Mouse (Mus musculus) midbrain, embryonic 14.5 days (tissue): ENCODE results near the gene Gm5426. TPM values are rescaled to one million over a fixed set of nuclear protein-coding genes. Genes with fewer than 3 reads are reported as not detected.

ENCODE experiments used
- ATAC-seq: fragments of 200-750 bp; cut with Nextera tagmentation; 2 replicates; pipeline ENCODE4 v1.8.0; 2017; ENCODE audit warnings: moderate number of reproducible peaks, moderate library complexity; ENCODE audit not compliant: low FRiP score, low TSS enrichment
- DNase-seq: peaks from one replicate; pipeline ENCODE4 v3.0.0-alpha.2; 2015
- H3K27ac ChIP-seq: fragments of 300-500 bp; sonication (generic); replicated peaks from 2 replicates; pipeline ENCODE4 v1.5.1; 2014; ENCODE audit warnings: mild to moderate bottlenecking, low read depth, low read length, moderate library complexity
- H3K27me3 ChIP-seq: fragments of 300-500 bp; sonication (generic); 2 replicates; pipeline ENCODE4 v1.6.1; 2014; ENCODE audit warnings: low read length, control low read depth, mixed read lengths; ENCODE audit not compliant: control insufficient read depth, insufficient read depth
- H3K36me3 ChIP-seq: fragments of 300-500 bp; sonication (generic); 2 replicates; pipeline ENCODE4 v1.6.1; 2014; ENCODE audit warnings: low read length, control low read depth; ENCODE audit not compliant: control insufficient read depth, insufficient read depth
- H3K4me1 ChIP-seq: fragments of 300-500 bp; sonication (generic); 2 replicates; pipeline ENCODE4 v1.6.1; 2014; ENCODE audit warnings: mild to moderate bottlenecking, antibody characterized with exemption, low read length, control low read depth; ENCODE audit not compliant: control insufficient read depth, insufficient read depth
- H3K4me2 ChIP-seq: fragments of 300-500 bp; sonication (generic); 2 replicates; pipeline ENCODE4 v1.6.1; 2014; ENCODE audit warnings: mild to moderate bottlenecking, low read length, moderate library complexity
- H3K4me3 ChIP-seq: fragments of 300-500 bp; sonication (generic); replicated peaks from 2 replicates; pipeline ENCODE4 v1.5.1; 2014; ENCODE audit warnings: low read depth, low read length
- H3K9ac ChIP-seq: fragments of 300-500 bp; sonication (generic); replicated peaks from 2 replicates; pipeline ENCODE4 v1.6.1; 2014; ENCODE audit warnings: mild to moderate bottlenecking, low read length, moderate library complexity
- H3K9me3 ChIP-seq: fragments of 300-500 bp; sonication (generic); 2 replicates; pipeline ENCODE4 v1.6.1; 2016; ENCODE audit warnings: low read length, control low read depth, mixed read lengths; ENCODE audit not compliant: control insufficient read depth
- WGBS: fragments of 180-500 bp; shearing (Covaris S2); extraction: QIAGEN DNeasy Blood & Tissue Kit; methylation state at CpG from one replicate; pipeline ENCODE4 v1.1.7; 2014; 5-methylcytosine and 5-hydroxymethylcytosine counted together
- microRNA-seq: library from miRNA; unstranded; fragments of <30 nt; microRNA quantifications from one replicate; pipeline ENCODE4, GENCODE M21; 2016
- polyA plus RNA-seq: library from polyadenylated mRNA; unstranded; fragments of >200 nt; fragmentation: Nextera tagmentation; extraction: Ambion mirVana; gene quantifications from 2 replicates; pipeline ENCODE4 v1.2.1, GENCODE M21; 2014

Gene Gm5426
- polyA plus RNA-seq, 1 experiment from 2014 or later: not detected

- 87% methylated on average over 6 of the region's 6 CpGs for WGBS
Observed at GRCm38 (mm10) chr10:96176916-96177315, 40.5 kb downstream of the Gm5426 start.

DNA sequence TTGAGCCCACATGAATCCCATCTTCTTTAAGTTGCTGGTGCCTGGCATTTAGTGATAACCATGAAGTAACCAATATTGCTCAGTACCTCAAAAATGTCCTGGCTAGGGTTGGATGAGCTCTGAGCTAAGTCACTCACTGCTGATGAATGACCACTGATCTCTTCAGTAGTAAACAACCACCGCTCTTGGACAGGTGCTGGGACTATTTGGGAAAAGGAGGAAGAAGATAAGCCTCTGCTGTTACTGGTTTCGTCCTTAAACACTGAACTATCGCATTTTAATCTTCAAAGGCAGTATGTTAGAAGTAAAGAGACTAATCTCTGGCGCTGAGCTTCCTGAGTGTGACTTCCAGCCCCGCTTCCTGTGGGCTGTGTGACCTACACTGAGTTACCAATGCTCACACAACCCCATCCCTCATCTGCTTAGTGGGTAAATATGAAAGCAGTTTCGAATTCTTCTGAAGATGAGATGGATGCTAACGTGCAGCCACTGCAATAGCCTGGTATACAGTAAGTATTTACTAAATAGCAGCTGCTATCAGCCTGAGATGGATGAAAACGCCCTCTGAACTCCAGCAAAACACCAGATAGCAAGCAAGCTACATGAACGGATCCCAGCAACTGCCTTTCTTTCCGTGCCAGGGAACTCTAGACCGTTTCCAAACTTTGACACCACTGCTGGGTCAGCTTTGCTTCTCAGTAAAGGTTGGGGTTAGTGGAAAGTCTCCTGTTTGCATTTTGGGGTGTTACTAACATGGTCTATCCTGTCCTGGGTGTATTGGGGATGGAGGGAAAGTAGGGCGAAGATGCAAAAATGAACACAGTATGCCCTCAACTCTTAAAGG is 44.4 kb downstream of the Gm5426 start:
- Histone ChIP-seq H3K9ac (no peak overlapping the region), H3K27me3 (no peaks in the 10 kb centered on the region), H3K4me2 (no peak overlapping the region), H3K4me3 (no peak overlapping the region), H3K27ac (no peak overlapping the region), H3K4me1 (no peaks in the 10 kb centered on the region), H3K9me3 (no peaks in the 10 kb centered on the region), H3K36me3 (no peaks in the 10 kb centered on the region)
- DNase-seq: no peak
- 89% methylated on average over 12 of the region's 12 CpGs for WGBS
- no peak for ATAC-seq

More at GRCm38 (mm10) chr10:96176916-96177315, 40.5 kb downstream of the Gm5426 start:
- Histone ChIP-seq H3K4me3 (no peak overlapping the region), H3K9me3 (no peaks in the 10 kb centered on the region), H3K4me2 (no peak overlapping the region), H3K36me3 (no peaks in the 10 kb centered on the region), H3K4me1 (no peaks in the 10 kb centered on the region), H3K9ac (no peak overlapping the region), H3K27me3 (no peaks in the 10 kb centered on the region), H3K27ac (no peak overlapping the region)
- ATAC-seq (no peak), DNase-seq (no peak)

DNA sequence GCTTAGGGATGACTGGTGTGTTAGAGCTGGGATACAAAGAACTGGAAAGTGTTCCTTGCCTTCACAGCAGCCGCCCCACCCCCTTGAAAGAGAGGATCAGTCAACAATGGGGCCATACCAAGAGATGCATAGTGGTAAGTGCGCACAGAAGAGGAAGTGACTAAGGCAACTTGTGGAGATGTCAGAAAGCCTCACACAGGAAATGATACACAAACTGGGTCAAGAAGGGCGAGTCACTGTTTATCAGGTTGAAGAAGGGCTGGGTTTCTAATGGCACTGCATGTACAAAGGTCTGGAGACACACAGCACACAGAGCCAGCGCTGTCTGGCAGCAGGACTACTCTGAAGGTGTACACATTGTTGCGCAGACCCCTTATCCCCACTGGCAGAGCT is 45.0 kb downstream of the Gm5426 start:
- 82% methylated on average over 5 of the region's 5 CpGs for WGBS
- Histone ChIP-seq H3K4me1 (no peaks in the 10 kb centered on the region), H3K27ac (no peak overlapping the region), H3K9ac (no peak overlapping the region), H3K27me3 (no peaks in the 10 kb centered on the region), H3K4me2 (no peak overlapping the region), H3K4me3 (no peak overlapping the region), H3K36me3 (no peaks in the 10 kb centered on the region), H3K9me3 (no peaks in the 10 kb centered on the region)
- ATAC-seq: no peak
- no peak for DNase-seq

DNA sequence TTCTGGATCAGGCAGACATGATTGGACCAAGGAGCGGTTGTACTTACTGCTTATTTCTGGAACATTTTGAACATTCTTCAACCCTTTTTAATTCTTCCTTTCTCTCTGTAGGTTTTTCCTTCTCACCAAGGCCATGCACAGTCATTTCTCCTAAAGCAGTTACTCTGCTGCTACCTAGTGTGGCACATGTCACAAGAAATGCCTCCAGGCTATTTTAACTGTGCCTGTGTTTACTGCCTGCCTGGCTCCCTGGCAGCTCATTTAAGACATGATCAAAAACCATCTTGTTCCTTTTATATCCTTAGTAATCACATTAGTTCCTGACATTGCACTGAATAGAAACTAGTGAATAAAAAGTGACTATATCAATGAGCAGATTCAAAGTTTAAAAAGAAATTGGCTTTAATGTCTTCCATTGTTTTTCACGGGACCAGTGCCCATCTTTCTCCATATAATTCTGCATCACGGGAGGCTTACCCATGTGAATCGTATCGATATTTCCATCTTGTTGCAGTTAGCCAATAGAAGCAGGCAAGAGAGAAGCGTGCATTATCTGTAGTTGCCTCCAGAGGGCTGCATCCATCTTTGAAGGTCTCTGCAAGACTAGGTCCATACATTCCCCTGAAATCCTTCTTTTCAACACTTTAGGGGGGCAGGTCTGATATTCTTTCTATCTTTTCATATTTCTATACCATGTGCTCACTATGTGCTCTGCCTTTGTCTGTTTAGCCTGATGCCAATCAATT is 45.7 kb downstream of the Gm5426 start:
- H3K4me3 ChIP-seq: no peak overlapping the region
- ATAC-seq: no peak
- H3K27me3 ChIP-seq: no peaks in the 10 kb centered on the region
- peak; percentile 60 for DNase-seq
- no peak overlapping the region for H3K4me2 ChIP-seq
- H3K36me3 ChIP-seq: no peaks in the 10 kb centered on the region
- H3K27ac ChIP-seq: no peak overlapping the region
- no peaks in the 10 kb centered on the region for H3K9me3 ChIP-seq
- no peak overlapping the region for H3K9ac ChIP-seq
- no peaks in the 10 kb centered on the region for H3K4me1 ChIP-seq
- 57% methylated on average over 6 of the region's 6 CpGs for WGBS

DNA sequence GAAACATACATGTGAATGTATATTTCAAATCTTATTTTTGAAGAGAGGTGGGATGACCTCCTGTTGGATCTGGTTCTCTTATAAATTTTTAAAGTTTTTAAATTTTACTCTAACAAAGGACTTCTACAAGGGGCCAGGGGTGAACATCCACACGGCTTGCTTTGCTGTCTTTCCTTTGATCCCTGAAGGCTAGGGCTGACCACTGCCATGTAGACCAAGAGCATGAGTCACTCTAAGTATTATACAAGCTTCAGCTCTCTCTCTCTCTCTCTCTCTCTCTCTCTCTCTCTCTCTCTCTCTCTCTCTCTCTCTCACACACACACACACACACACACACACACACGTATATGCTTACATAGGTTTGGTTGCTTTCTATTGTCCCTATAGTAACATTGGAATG is 48.6 kb downstream of the Gm5426 start:
- Histone ChIP-seq H3K9ac (no peak overlapping the region), H3K4me3 (no peak overlapping the region), H3K9me3 (no peaks in the 10 kb centered on the region), H3K27me3 (no peaks in the 10 kb centered on the region), H3K27ac (no peak overlapping the region), H3K36me3 (no peaks in the 10 kb centered on the region), H3K4me1 (no peaks in the 10 kb centered on the region), H3K4me2 (no peak overlapping the region)
- no peak for DNase-seq
- ATAC-seq: no peak
- WGBS: 86% methylated on average over 2 of the region's 2 CpGs

- Histone ChIP-seq H3K9me3 (no peaks in the 10 kb centered on the region), H3K27ac (no peak overlapping the region), H3K9ac (no peak overlapping the region), H3K36me3 (no peaks in the 10 kb centered on the region), H3K4me2 (no peak overlapping the region), H3K27me3 (no peaks in the 10 kb centered on the region), H3K4me1 (no peaks in the 10 kb centered on the region), H3K4me3 (no peak overlapping the region)
- ATAC-seq: no peak
- WGBS: 96% methylated on average over 3 of the region's 3 CpGs
- no peak for DNase-seq
Observed at GRCm38 (mm10) chr10:96185601-96186000, 49.2 kb downstream of the Gm5426 start.

Small RNA genes within 50 kb of the gene (microRNA-seq; reads per million reads assigned to microRNA genes)
- not detected for gene Gm22913

Other genes starting within 250 kb of the Gm5426 start
- gene Eea1, start 196.0 kb upstream of the Gm5426 start, polyA plus RNA-seq: 23.2 and 26.3 TPM in 2 replicates